Mouse (Mus musculus): Measurements from ENCODE around the gene Trpm7.

GRCm38 (mm10) chr2:126920358-126921060 lies 44.5 kb upstream of the Trpm7 start:
- TF ChIP-seq CTCF (IDR thresholded peaks at IDR 0.05; ENCODE audit: insufficient read depth, low read length): no peak
- TF ChIP-seq POLR2A (IDR thresholded peaks at IDR 0.05; ENCODE audit: borderline replicate concordance, extremely low read depth, low read depth, low read length): no peak
